Mouse (Mus musculus) induced T-regulatory cell, adult 2 months (primary cell): ENCODE data around the gene Ppp1r14b.

ENCODE experiments used
- DNase-seq: peaks from one replicate; pipeline ENCODE4 v3.0.0-alpha.2; 2012; ENCODE audit warnings: low read depth

The Ppp1r14b gene

DNA sequence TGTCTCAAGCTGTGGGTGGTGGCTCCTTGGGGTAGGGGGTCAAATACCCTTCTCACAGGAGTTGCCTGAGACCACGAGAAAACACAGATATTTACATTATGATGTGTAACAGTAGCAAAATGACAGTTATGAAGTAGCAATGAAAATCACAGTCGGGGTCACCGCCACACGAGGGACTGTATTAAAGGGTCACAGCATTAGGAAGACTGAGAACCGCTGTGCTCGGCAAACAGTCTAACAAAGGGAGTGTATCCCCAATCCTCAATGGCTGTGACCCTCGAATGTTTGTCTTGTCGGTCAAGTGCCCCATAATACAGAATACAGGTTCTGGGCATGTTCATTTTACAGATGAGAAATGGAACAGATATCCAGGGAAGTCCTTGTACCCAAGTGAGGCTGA is 19.2 kb downstream of the Ppp1r14b start:
- no peak for DNase-seq

DNA sequence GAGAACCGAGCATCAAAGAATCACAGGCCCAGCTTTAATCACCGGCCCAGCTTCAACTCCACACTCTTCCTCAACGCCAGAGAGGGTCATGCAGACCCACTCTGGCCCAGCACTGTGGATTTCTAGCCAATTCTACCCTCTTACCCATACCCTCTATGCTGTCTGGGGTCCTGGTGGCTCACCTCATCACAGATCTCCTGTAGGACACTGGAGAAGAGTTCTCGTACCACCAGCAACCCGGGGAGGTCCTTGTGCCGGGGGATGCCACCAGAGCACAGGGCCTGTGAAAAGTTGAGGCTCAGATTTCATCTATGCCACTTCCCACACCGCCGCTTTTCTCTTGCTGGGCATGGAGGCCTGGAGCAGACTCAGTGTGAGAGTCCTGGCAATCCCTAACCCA is 19.7 kb downstream of the Ppp1r14b start:
- DNase-seq = no peak

DNA sequence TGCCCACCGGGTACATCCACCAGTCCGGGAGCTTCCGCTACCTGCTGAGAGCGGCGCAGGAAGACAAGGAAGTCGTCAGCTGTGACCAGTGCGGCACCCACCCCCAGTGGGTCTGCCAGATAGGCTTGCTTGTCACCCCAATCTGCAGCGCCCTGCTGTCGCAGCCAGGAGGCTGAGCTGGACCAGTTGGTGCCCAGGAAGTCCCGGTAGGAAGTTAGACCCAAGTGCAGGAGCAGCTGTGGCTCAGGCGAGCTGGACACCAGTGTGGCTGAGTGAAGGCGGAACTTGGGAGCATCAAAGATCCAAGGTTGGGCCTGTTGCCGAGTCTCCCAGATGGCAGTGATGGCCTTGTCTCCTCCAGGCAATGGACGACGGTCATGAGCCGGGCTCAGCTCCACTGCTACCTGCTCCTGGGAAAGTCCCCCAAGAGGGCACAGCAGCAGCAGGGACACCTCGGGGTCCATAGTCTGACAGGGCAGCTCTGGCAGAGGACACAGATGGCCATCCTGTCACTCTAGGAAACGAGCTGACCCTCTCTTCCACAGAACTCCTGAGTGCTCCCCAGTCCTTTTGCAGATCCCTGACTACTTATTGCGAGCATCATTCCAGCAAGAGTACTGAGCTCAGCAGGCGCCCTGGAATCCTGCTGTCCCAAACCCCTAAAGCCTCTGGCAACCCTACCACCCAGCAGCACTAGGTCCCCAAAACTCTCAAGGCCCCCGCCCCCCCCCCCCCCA is 20.7 kb downstream of the Ppp1r14b start:
- DNase-seq = no peak

DNA sequence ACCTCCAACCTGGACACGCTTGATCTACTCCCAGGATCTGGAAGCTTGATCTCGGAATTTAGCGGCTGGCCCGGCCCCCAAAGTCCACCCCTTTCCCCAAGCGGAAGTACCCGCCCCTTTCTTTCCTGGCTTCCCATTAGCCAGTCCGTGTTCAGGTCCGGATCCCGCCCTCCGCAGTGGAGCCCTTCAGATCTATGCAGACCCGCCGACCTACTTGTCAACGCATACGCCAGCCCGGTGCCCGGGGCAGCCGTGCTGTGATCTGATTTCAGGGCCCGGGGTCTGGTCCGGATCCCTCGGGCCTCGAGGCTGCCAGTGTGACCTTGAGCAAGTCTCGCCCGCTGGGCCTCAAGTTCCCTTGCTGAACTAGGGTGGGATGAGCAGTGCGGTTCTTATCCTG is 21.2 kb downstream of the Ppp1r14b start, which contains the start of the genes Nudt22 and Trpt1:
Gene Nudt22 (minus strand): TSS at position 112 of the 400 bp plus-strand sequence.
Gene Trpt1 (plus strand): TSS at position 126 of the 400 bp plus-strand sequence.
- peak; percentile 88 for DNase-seq

DNA sequence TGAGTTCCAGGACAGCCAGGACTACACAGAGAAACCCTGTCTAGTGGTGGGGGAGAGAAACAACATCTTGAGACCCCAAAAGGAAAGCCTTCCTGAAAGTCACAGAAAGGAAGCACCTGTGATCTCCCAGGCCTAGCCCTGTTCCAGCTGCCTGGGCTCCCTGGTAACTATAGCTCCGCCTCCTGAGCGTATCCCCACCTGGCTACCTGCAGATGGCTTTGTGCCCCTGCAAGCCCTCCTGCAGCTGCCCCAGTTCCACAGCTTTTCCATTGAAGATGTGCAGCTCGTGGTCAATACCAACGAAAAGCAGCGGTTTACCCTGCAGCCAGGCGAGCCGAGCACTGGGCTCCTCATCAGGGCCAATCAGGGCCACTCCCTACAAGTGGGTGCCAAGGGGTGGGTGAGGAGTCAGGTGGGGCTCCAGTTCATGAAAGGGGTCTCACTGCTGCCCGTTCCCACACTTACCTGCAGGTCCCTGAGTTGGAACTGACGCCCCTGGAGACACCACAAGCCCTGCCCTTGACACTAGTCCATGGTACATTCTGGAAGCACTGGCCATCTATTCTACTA is 23.0 kb downstream of the Ppp1r14b start:
- DNase-seq = no peak

DNA sequence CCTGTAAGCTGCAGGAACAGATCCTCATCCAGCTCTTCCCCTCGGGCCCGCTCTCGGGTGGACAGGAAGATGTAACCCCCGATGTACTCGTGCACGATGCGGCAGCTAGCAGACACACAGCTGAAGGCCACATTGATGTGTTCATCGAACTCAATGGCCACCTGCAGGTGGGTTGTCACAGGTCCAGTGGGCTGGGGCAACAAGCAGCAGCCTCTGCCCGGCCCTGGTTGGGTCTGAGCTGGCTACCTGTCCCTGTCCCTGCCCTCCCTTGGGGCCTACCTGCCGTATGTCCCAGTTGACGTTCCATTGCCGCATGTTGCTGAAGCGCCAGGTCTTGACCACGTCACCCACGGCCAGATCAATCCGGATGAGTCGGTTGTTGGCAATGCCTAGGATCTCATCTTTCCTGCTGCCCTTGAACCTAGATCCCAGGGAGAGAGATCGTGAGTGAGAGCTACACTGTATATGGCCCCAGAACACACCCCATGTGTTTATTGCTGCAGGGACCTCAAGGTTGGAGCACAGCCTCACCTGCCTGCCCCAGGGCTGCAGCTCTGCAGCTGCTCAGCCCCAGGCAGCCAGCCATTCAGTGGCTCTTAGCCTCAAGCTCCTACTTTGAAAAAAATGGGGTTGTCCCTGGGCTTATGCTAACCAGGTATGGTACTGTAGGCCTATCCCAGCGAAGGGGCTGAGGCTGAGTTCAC is 24.7 kb downstream of the Ppp1r14b start:
- DNase-seq = no peak

DNA sequence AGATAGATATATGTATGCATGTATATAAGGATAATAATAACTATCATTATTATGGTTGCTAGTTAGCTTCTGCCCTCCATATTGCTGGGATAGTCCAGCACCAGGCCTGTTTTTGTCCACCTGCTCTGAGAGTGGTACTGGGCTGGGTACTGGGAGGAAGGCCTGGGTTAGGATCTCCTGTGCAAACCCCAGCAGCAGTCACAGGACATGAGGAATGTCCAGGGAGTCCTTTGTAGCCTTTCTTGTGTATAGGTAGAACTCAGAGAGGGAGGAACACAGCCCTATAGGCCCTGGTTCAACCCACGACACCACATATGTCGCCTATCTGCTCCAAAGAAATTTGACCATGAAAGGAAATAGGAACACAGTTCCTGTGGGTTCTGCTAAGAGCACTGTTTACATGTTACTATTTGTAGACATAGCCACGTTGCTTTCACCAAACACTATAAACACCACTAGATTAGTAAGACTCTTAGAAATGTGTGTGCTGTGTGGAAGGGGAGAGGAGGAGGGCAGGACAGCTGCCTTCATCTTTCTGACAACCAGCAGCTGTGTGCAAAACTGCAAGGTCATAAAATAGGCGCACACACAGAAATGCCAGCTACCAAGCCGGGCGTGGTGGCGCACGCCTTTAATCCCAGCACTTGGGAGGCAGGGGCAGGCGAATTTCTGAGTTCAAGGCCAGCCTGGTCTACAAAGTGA is 32.3 kb downstream of the Ppp1r14b start:
- no peak for DNase-seq

DNA sequence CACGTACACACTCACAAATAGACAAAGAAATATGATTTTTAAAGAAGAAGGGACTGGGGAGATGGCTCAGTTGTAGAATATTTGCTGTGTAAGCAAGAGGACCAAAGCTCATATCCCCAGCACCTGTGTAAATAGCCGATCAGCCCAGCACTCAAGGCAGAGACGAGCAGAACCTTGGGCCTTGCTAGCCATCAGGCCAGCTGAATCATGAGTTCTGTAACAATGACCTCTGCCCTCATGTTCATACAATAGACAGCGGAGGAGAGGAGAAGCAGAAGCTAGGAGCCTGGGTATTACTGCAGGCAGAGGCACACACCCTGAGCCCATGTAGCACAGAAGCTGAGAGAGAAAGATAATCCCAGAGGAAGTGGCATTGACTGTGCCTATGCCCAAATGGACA is 37.7 kb downstream of the Ppp1r14b start:
- DNase-seq = no peak

DNA sequence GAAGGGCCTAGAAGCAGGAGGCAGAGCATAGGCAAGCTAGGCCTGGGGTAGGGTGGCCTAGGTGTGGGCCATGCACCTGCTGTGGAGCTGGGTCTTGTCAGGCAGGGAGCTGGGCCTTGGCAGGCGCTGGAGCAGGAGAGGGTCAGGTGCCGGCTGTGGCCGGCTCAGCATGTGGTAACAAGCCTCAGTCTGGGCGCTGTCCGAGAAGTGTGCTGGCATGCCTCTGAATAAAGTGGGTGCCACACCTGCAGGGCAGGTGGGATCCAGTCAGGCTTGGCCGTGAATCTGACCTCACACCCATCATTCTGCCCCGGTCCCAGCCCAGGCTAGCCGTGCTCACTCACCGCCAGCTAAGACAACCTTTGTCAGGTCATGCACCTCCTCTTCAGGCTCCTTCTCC is 39.2 kb downstream of the Ppp1r14b start:
- DNase-seq = no peak

DNA sequence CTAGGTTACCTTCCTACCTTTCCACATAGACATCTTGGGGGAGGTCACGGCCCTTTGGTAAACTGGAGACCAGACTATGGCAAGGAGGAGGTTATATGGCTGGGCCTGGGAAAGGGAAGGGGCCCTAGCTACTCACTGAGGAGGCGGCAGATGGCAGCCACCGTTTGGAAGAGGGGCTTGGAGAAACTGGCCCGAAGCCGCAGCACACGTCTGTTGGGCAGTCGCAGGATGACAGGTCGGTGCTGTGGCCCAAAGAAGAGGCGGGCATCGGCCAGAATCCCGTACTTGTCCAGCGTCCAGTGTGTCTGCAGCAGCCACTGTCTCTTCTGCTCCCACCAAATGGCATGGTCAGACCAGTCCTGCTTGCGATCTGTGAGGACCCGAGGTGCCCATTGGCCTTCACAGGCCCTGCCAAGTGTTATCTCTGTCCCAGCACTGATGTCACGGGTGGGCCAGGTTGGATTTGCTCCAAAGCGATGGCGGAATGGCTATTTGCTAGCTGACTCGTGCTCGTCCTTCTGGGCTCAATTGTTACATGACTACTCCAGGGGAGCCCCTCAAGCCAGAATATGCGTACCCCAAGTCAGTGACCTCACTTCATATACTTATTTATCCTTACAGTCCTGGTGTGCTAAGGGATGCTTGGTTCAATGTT is 39.8 kb downstream of the Ppp1r14b start:
- DNase-seq = no peak

DNA sequence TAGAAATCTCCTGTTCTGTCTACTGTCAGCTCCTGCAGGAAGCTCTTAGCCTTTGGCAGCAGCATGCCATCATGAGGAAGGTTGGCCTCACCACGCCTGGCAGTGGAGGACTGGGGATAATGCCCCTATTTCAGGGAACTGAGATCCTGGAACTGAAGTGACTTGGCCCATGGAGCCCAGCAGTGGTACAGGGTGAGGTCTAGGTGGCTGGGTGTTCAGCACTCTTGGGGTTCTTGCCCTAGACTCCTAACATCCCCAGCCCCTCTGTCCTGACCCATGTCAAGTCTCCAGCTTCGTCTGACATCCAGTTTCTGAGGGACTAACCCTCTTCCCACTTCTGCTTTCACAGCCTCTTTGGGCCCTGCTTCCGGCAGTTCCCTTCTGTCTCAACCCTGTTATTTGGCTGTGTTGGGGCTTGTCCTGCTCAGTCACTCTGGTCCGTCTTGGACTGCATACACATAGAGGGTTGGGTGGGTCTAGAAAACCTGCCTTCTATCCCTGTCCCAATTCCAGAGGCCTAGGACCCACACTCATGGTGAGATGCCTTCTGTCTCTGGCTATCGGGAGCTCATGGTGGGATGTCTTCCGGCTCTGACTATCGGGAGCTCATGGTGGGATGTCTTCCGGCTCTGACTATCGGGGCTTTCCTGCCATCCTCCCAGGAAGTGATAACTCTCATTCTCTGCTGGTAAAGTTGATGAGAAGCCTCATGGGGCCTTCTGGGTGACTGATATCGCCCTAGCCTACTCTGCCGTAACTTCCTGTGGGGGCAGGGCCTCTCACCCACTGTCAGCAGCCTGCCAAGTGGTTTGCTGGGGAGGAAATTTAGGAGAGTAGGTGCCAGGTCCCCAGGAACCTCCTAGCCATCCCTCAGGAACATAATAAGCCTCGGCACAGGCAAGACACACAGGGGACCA is 43.0 kb downstream of the Ppp1r14b start:
- peak; percentile 91 for DNase-seq

DNA sequence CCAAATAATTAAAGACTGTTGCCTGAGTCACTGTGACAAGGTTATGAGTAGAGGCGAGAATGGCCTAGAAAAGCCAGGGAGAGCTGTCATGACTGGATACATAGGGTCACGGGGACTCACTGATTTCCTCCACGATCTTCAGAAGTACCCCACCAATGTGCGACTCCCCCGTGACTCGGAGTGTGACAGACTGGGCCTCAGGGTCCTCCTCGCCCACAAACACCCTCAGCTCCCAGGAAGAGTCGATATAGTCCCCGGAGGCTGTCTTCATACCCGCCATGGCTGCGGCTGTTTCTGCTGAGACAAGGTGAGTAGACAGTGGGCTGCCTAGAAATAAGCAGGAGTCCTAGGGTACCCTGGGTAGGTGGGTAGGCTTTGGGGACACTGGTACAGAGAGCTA is 43.8 kb downstream of the Ppp1r14b start:
- no peak for DNase-seq

DNA sequence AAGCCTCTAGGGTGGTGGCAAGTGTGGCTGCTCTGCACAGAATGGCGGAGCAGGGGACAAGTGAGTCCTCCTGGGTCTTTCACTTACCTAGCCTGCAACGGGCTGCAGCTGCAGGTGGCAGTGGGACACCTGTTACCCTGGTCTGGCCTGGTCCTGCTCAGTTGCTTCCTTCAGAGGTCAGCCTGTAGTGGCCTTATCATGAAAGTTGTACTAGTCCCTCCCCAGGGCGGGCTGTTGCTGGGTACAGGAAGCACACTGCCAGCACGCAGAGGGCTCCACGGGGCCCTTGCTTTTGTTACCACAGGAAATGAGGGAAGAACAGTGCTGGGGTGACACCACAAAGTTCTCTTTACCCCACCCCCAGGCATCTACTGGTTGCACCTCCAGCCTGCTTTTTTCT is 44.4 kb downstream of the Ppp1r14b start, which contains the start of gene Fermt3:
Gene Fermt3 (minus strand): TSS at position 279 of the 400 bp plus-strand sequence.
- DNase-seq = peak; percentile 94

DNA sequence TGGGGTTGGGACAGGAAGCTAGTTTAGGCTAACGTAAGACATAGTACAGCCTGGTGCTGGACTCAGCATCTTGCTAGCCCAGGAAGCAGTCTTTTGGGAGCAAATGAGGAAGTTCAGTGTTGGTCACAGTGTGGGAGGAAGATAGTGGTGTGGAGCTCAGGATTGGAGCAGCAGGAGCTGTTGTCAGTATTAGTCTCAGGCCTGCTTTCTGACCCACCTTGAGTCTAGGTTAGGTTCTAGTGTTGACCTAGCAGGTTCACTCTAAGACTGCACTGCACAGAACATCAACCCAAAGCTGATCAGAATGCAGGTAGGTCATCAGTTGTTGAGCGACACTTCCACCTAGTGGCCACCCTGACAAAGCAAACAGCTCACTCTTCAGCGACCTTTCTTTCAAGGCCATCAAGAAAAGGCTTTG is 45.5 kb downstream of the Ppp1r14b start:
- DNase-seq = peak; percentile 90
